Mouse (Mus musculus): ENCODE measurements at regions not wholly inside any gene's neighbourhood (a gene's known extent, or its start where the extent isn't known, plus 50 kb on each side); places are given as distances from the start of the nearest gene placed in this dataset.

GRCm38 (mm10) chr1:77723246-77723645 is 208.4 kb upstream of the Epha4 start:
- TF ChIP-seq CTCF (IDR thresholded peaks at IDR 0.05; ENCODE audit: borderline replicate concordance, insufficient read depth, low read depth, low read length), result no peak
- no peak for TF ChIP-seq POLR2A (IDR thresholded peaks at IDR 0.05; ENCODE audit: borderline replicate concordance, insufficient read depth, low read length)
